Mouse (Mus musculus): ENCODE measurements around the gene Ncl.

DNA sequence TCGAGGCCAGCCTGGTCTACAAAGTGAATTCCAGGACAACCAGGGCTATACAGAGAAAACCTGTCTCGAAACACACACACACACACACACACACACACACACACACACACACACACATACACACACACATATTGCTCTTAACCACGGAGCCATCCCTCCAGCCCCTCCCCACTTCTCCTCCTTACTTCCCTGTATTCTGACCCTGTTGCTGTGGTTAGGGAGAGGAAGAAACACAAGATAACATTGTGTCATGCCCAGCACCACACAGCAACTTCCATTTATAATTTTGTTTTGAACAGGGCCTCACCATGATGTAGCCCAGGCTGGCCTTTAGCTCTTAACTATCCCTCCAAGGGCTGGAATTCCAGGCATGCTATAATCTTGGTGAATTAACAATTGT lies 40.1 kb upstream of the Ncl start:
- TF ChIP-seq RCOR1 (IDR thresholded peaks at IDR 0.05; ENCODE audit: low read depth, low read length) (no peak), JUND (IDR thresholded peaks at IDR 0.05; ENCODE audit: low read depth, low read length) (no peak), ZC3H11A (IDR thresholded peaks at IDR 0.05; ENCODE audit: low read depth, low read length) (no peak), MXI1 (IDR thresholded peaks at IDR 0.05; ENCODE audit: low read depth, low read length) (no peak), CTCF (IDR thresholded peaks at IDR 0.05 in 2 of 3, conservative IDR thresholded peaks at IDR 0.05 in 1 of 3; ENCODE audit: control insufficient read depth in 1 of 3, insufficient read depth in 1 of 3, low read depth in 2 of 3, low read length in 3 of 3, poor library complexity in 1 of 3, severe bottlenecking in 1 of 3) (no peak), KAT2A (conservative IDR thresholded peaks at IDR 0.05; ENCODE audit: low read depth, low read length) (no peak)
